Mouse (Mus musculus) urinary bladder, postnatal 36 days (tissue): ENCODE measurements around the gene Tm4sf5.
"Not testable (repeated sequence)": the region's sequence is repeated elsewhere in the genome, so short reads cannot be mapped to it uniquely, and the experiment has no call there.

Experiments
- DNase-seq, 2 experiments: peaks; one replicate each; pipeline ENCODE4 v3.0.0; 2022; ENCODE audit warnings: low spot score in 2 of 2, mixed read lengths in 1 of 2

Tm4sf5 gene

DNA sequence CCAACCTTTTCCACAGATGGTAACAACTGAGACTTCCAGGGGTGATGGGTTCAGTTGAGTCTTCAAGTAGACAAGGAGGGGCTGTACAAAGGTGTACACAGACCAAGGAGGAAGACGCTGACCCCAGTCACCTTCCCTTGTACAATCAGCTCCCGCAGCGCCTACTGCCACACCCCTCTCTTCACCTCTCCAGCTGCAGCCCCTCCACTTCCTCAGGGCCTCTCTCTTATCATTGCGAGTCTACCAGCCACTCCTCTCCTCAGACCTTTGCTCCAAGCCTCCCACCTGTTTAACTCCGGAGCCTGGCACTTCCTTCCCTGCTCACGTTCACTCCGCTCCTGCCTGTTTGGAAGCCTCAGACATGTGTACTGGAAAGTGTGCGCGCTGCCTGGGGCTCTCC, at the start of gene Tm4sf5:
Gene Tm4sf5, plus strand, starts transcription at position 275 of the 400 bp plus-strand sequence.
- DNase-seq = no peak

DNA sequence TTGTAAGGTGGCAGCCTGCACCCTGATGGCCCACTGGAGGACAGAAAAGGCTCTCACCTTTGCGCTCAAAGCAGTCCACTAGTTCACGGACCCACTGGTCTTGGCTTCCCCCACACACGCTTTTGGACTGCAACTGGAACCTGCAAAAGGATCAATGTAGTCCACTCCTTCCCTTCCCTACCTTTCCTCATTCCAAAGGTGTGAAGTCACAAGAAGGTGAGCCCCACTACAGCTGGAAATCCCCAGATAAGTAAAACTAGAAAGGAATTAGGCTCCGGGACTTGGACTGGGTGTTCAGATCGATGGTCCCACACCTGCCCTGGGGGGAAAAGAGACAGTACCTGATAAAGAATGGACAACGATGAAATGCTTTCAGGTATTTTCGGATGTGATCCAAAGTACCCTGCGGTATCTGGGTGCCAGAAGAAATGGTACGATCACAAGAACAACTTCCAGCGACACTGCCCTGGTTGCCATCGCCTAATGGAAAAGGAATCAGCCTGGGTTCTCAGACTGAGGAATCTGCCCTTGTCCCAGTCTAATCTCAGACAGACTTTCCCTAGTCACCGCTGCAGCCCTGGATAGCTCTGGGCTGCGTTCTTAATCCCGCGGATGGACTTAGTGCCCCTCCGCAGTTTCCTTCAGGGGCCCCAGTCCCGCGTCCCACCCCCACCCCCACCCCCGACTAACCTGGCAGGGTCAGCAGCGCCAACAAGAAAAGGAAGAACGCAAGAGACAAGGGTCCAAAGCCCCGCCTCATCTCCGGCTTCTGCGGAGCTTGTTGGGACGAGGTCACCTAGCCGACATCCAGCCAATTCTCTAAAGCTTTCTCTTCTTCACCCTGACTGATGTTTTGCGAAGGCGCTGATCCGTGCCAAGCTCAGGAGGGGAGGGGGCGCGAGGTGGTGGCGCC, 46.1 kb upstream of the Tm4sf5 start, which contains the start of gene Zmynd15:
Gene Zmynd15, plus strand, starts transcription at position 746 of the 913 bp plus-strand sequence.
- no peak for DNase-seq

DNA sequence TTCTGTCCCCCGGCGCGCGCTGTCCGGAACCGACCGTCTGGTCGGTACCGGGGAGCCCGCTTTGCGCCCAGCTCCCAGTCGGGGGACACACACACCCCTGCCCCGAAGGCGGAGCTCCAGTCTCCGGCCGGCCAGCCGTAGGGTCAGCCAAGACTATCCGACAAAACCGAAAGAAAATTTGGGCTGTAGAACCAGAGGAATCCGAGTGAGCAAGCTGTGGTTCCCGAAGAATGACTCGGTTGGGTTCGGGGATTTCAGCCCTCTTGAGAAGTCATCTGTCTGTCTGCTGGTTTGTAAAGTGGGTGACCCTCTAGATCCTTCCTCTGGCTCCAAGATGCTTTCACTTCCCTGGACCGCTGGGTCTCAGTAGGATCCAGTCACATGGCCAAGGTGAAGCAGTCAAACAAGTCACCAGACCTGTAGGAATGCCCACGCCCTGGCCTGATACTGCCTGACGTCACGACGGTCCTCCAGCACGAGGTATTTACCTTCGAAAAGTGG, 45.4 kb upstream of the Tm4sf5 start, which contains the start of gene Cxcl16:
Gene Cxcl16, minus strand, starts transcription at position 384 of the 501 bp plus-strand sequence.
- DNase-seq = peak; percentile 41 to 50

DNA sequence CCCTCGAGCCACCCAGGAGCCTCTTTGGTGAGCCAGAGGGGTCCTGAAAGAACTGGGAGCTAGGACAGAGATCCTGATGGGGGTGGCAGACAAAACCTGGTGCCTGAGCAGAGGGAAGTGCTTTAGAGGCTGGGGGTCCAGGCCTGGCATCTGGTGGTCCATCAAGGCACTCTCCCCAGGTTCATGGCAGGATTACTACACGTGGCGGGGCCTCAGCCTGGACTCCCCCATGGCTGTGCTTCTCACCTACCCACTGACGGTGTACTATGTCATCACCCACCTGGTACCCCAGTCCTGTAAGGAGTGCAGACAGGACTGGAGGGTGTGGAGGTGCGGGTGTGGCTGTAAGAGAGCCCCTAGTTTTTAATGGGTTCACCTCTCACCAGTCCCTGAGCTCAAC, 41.1 kb upstream of the Tm4sf5 start:
- no peak for DNase-seq

DNA sequence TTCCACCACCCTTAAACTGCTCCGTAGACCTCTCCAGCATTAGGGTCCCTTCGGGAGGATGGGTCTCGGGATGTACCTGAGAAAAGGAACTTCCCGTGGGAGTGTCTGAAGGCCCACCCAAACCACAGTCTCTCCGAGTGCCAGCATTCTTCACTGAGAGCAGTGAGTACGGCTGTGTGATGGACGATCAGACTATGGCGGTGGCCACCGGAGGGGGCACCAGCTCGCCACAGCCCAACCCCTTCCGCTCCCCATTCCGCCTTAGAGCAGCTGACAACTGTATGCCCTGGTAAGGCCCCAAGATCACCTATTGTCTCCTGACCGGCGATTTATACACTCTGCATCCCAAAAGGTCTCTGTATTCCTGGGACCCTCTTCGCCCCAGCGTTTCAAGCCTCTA, 39.8 kb upstream of the Tm4sf5 start:
- no peak for DNase-seq

DNA sequence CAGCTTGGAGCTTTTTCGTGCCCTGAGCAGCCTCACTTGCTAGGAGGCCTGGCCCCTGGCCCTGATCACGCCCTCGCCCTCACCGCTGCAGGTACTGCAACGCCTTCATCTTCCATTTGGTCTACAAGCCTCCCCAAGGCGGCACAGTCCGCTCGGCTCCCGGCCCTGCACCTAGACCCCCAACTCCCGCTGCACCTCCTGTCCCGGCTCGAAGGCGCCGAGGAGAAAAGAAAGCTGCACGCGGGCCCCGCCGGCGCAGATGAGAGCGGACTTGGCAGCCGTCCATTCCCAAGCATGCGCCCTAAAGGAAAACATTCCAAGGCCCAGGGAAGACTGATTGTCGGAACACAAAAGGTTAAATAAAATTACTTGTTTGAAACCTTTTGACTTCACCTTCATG, 39.2 kb upstream of the Tm4sf5 start:
- no peak for DNase-seq

DNA sequence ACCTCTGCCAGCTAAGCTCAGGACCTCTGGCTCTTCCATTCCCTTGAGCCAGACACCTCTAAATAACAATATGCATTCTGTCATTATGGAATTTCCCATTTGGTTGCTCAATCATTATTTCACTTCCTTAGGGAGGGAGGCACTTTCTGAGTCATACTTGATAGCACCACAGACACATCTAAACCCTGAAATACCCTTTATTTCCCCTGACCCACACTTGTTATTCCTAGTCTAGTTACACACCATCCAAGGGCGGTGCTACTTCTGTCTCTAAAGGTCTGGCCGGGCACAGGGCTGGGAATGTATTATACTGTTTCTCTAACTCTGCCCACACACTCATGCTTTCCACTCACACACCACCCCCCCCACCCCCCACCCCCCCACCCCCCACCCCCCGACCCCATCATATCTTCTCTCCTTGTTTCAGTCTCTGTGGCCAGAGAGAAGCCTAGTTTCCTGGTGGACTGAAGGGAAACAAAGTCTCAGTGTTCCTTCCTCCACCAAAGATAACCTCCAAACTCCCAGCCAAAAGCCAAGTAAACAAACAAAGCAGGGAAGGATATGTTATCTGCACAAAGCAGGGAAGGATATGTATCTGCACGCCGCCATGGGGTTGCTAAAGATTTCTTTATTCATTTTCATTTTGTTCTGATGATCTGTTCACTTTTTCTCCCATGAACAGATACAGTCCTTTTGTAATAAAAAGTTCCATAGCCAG, 37.0 kb upstream of the Tm4sf5 start:
- no peak for DNase-seq

DNA sequence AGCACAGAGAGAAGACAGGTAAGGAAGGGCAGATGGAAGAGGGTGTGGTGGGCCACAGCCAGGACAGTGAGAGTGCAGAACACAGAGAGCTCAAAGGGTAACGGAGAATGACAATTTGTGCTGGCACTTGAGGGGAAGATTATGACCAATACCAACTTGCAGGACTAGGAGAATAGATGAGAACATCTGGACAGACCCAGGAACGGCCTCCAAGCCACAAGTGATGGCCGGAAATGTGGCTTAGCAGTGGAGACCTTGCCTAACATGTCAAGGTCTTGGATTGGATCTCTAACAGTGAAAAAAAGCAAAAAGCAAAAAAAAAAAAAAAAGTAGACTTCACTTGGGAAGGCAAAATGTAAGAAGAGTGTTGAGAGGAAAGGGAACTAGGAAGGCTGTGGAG, 35.3 kb upstream of the Tm4sf5 start:
- DNase-seq = no peak

DNA sequence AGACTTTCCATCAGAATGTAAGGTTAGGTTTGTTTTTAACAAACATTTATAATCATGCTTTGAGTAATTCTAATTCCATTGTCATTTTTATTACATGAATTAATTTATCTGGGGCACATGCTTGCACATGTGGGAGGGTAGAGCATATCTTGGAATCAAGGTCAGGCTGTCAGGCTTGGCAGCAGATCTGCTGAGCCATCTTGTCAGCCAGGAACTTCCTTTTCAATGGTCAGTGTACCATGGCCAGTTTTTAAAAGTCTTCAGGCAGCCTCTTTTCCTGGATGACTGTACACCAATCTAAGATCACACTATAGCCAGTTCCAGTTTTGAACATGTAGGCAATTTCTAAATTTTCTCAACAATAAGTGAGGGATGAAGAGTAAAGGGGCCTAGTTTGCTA, 32.3 kb upstream of the Tm4sf5 start:
- DNase-seq = no peak

DNA sequence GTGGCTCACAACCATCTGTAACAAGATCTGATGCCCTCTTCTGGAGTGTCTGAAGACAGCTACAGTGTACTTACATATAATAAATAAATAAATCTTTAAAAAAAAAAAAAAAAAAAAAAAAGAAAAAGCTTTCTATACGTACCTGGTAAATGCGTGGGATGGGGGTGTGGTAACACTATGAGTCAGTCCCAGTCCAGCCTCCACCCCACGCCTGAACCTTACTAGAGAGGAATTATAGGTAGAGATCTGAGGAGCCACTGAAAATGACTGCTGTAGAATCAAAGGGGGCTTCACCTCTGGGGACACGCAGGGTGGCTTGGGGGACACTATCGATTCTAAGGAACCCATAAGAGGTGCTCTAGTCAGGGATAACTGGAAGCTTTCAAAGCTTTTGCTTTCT, 31.8 kb upstream of the Tm4sf5 start:
- not testable (repeated sequence) for DNase-seq

DNA sequence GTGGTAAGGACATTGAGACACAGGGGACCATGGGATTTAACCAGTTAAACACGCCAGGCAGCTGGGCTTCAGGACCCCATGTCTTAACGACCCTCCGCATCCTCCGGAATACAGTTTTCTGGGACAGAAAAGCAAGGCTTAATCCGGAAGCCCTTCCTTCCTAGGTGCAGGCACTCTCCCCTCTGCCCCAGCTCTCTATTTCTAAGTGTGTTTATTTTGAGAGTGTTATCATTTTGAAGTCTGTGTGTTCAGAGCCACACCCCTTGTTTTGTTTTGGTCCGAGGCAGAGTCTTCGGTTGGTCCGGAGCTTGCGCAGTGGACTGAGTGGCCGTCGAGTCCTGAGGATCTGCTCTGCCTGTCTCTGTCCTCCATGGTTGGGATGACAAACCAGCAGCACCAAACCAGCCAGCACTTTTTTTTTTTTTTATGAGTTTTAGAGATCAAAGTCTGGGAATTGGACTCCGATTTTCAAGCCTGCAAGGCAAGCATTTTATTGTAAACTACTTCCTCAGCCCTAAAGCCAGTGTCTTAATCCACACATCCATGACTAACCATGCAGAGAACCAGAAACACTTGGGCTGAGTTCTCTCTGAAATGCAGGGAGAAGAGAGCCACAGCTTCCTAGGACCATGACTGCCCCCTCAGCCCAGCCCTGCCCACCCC, 30.0 kb upstream of the Tm4sf5 start:
- no peak for DNase-seq

DNA sequence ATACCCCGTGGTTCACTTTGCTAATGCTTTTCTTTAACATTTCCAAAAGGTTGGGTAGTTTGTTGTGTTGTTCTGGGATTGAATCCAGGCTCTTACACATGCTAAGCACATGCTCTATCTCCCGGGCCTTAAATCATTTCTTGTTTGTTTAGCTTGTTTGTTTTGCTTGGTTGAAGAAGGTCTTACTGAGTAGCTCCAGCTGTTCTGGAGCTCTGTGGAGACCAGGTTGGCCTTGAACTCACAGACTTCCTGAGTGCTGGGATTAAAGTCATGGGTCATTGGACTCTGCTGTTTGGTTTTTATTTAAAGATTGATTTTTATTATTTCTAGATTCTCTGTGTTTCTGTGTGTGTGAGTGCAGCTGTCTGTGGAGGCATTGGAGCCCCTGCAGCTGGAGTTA, 19.5 kb upstream of the Tm4sf5 start:
- DNase-seq = no peak

DNA sequence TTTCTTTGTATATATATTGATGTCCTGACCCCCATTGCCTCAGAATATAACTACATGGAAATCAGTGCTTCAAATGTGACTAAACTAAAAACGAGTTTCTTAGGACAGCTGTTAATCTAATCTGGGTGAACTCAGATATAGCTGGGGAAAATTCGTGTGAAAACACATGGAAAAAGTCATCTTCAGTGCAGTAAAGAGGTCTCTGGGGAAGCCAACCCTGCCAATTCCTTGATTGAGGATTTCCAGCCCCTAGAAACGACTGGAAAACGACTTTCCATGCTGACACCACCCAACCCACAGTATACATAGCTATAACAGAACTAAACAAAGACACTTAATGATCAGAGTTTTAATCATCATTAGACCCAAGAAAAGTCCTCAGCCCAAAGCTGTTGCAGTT, 17.2 kb upstream of the Tm4sf5 start:
- DNase-seq = no peak

DNA sequence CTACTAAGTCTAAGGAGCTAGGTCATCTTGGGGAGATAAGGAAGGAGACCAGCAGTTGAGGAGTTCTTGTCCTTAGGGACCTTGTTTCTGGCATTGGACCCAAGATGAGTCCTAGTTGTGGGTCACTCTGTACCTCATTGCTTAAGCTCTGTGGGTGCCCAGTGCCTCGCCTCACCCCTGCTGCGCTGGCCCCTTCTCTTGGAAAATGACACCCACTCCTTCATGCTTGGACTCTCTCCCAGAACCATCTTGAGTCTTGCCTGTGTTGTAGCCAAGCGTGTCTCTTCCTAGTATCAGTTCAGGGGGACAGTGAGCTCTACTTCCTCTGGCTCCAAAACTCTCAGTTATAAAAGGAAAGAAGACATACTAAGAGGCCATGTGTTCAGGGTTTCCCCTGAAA, 15.9 kb upstream of the Tm4sf5 start:
- no peak for DNase-seq

DNA sequence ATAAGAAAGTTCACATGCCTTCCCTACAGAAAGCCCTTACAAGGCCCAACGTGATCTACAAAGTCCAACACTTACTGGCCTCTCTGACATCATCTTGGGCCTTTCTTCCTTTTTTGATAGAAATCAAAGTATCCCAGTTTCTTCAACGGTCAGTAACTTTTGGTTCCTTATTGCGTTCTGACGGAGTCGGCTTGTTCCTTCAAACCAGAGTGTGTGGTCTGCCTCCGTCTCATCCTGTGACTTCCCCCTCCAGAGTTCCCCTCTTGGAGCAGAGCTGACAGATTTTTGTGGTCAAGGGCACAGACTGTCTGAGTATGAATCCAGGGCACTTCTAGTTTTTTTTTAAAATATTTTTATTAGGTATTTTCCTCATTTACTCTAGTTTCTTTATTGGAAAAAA, 15.4 kb upstream of the Tm4sf5 start:
- no peak for DNase-seq

DNA sequence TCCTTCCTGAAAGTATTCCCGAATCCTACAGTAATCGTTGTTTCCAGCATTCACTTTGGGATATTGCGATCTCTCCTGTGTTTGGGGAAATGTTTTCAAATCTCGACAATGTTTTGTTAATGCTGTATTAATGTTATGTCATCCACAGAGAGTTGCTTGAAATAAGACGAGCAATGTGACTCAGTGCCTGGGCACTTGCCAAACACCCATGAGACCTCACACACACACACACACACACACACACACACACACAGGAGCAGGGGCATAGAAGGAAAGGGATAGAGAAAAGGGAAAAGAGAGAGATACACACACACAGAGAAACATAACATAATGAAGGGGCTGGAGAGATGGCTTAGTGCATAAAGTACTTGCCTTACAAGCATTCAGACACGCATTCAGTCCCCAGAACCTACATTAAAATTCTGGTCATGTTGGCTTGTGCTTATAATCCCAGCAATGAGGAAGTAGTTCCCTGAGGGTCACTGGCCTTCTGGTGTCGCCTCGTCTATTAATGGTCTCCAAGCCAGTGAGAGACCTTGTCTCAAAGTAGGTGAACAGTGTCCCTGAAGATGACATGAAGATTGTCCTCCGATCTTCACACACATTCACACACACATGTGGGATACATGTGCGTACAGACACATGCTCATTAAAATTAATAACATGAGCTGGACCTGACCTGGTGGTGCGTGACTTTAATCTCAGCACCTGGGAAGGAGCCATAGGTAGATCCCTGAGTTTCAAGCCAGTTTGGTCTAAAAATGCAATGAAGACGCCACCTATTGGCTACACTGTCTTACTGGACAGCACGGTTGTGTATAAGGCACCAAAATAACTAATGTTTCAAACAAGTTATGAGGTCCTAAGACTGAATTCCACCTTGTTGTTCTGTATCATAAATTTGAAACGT, 5.2 kb upstream of the Tm4sf5 start:
- DNase-seq = no peak

DNA sequence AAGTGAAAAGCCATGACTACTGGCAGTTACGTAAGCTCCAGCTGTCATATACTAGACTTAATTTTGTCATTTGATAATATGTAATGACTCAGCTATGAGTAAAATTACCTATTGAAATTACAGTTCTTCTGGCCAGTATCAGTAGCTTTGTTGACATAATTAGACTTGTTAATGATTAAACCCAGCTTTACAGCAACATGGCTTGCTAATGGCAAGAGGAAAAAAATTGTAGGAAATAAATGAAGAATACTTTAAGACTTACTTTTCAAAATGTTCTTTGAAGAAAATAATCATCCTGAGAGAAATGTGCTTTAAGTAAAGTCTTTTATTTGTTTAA, 4.6 kb upstream of the Tm4sf5 start:
- no peak for DNase-seq

DNA sequence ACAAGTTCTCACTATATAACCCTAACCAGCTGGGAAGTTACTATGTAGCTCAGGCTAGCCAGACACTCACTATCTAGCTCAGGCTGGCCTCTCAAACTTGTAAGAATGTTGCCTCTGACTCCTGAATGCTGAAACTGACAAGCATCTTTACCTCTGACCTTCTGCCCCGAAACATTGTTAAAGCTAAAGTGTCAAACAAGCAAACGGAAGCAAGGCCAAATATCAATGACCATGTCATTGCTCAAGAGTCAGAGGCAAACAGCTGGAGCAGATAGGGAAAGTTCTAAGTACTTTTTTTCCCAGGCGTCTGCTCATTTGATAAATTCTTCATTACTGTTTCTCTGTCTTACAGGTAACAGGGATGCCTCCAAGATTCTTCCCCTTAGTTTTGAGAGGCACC, 3.0 kb upstream of the Tm4sf5 start:
- no peak for DNase-seq

DNA sequence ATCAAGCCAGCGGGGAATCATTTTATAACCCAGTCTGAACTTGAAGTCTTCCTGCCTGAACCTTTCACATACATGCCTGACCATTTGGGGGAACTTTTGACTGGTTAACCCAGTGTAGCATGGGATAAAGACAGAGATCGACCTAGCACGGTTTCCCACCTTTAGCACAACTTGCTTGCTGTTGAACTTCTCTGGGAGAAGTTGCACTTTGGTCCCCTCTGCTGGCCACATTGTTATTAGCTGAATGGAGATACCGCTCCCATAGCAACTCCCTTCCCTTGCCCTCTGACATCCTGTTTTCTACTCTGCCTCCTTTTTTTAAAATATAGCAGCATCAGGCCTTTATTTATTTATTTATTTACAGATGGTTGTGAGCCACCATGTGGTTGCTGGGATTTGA, 1.3 kb downstream of the Tm4sf5 start:
- peak; percentile 65 to 68 for DNase-seq

DNA sequence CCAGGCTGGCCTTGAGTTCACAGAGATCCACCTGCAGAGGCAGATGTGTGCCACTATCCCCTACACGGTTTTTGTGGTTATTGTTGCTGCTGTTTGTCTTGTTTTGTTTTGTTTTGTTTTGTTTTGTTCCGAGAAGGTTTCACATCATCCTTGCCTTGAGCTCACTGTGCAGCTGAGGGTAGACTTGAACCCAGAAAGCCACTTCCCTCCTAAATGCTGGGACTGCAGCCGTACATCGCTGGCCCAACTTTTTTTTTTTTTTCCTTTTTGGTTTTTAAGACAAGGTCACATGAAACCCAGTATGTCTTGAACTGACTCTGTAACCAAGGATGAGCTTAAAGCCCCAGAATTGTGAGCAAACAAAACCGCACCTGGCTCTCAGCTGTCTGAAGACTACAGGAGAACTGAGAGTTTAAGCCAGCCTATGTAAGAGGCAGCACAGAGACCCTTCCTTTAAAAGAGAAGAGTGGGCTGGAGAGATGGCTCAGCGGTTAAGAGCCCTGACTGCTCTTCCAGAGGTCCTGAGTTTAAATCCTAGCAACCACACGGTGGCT, 2.0 kb downstream of the Tm4sf5 start:
- DNase-seq = no peak
